Mouse (Mus musculus) CH12F3 (cell line): Measurements from ENCODE around the gene Actg2.

Experiments used
- in situ Hi-C: fragments of 300-500 bp; cut with MboI; formaldehyde crosslinking; loops from 2 replicates; pipeline ENCODE4 v1.14.3; 2020; ENCODE audit warnings: low sequenced_read_pairs

Gene Actg2

GRCm38 (mm10) chr6:83518637-83519036, 17.4 kb downstream of the Actg2 start:
- in situ Hi-C loops = no loop called here

GRCm38 (mm10) chr6:83515172-83515571, 20.9 kb downstream of the Actg2 start:
- in situ Hi-C loops = no loop called here

GRCm38 (mm10) chr6:83512495-83512894, 23.6 kb downstream of the Actg2 start:
- in situ Hi-C loops = loop anchor here (5.0 kb wide), 1 partner anchor 150 kb away; no protein-coding TSS in a partner anchor

DNA sequence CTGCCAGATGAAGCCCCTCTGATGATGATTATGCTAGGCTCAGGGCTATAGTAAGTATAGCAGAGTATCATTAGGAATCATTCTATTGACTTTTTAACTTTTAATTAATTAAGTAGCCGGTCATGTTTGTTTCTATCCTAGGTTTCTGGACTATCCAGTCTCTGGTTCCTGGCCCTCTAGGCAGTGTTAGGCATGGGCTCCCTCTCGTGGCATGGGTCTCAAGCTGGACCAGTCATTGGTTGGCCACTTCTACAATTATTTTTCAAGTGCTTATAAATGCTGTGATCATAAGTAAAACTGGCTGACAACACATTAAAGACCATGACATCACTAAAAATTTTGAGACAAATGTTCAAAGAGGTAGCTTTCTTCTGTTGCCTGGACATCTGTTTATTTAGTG, 25.9 kb downstream of the Actg2 start:
- in situ Hi-C loops = loop anchor here (5.0 kb wide), 1 partner anchor 148 kb away; no protein-coding TSS in a partner anchor

- in situ Hi-C loops = no loop called here
Observed at GRCm38 (mm10) chr6:83509442-83509841, 26.6 kb downstream of the Actg2 start.

DNA sequence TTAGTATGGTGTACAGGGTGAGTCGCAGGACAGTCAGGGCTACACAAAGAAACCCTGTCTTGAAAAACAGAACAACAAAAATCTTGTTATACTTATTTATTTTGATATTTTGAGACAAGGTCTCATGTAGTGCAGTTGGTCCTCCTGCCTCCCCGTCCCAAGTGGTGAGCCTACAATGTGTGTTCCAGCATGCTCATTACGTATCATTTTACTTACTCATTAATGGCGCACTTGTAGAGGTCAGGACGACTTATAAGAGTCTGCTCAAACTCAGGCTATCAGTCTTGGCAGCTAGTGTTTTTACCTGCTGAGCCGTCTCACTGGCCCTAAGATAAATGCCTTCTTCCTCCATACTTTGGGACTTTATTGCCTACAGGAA, 28.9 kb downstream of the Actg2 start:
- in situ Hi-C loops = no loop called here

DNA sequence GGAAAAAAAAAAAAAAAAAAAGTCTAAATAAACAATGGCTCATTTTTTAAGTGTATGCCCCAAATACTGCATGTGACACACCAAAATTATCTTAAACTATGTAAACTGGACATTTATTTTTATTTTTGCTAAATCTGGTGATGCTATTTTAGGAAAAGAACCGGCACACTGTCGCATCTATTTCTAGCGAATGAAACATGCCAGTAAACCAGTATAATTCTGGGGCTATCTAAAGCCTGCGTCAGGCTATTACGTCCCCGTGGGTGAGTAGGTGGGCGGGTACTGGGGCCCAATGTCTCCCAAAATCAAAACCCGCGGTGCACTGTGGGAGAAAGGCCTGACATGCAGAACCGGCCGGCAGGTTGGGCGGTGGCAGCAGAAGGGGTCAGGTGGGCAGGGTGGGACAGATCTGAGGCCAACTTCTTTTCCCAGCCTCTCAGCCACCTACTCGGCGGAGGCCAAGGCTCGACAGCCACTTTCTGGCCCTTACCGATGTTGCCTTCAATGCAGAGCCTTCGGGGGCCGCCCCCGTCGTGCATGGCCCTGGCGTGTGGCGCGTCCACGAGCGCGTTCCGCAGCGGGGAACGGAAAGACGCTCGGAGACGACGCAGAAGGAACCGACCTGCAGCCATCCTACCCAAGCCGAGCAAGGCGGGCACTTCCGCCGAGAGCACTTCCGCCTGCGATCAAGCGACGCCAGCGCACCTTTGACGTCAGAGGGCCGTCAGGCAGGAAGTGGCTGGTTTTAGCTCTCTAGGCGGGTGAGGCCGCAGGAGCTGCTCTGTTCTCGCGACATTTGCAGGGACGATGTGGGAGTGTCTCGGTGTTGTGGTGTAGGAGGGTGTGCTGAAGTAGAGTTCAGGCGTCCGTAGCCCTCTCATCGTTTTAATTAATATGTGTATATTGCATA, 29.6 kb downstream of the Actg2 start, which contains the start of gene Dguok:
Gene Dguok, minus strand, starts transcription at position 712 of the 910 bp plus-strand sequence.
- in situ Hi-C loops = no loop called here

DNA sequence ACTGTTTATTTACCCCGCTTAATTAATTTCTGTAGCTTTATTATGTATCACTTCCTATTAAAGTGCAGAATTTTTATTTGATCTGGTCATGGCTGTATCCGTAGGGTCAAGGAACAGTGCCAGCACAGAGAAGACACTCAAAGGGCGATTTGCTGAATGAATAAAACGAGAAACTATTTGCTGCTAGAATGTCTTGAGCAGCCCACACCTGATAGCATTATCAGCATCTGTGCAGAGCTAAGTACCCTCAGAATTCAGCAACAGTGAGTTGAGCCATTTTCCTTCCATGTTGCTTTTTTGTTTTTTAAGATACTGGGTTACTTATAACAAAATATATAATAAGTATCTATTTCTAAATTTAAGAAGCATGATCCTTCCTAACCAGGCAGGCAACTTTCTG, 30.5 kb downstream of the Actg2 start:
- in situ Hi-C loops = no loop called here

DNA sequence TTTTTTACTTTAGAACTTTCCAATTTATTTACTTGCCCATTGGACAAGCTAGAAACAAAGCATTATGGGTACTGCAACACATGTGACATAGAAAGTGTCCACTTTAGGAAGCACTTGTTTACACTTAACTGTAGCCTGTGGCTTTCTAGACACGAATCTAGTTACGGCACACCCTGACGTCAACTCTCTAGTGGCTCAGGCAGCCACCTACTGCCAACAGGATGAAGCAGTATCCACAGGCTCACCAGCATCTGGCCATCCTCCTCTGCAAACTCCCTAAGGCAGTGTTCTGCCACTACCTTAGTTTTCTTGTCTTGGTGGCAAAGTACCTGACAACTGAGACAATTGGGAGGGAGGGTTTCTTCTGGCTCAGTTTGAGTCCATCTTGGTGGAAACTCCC, 32.7 kb downstream of the Actg2 start:
- in situ Hi-C loops = no loop called here

DNA sequence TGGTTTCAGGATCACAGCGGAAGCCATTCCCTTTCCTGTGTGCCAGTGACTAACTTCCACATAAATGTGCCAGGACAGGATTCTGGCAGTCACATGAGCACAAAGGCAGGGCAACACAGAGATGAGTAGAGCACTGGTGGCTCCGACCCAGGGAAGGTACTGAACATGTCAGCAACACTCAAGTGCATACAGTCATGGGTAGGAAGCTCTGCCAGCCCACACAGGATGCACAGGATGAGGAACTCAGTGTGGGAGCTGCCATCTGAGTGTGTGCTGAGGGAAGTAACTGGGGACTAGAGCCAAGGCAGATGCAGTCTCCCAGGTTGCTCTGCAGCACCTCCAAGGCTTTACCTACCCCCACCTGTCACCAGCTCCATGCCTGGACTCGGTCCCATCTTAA, 33.4 kb downstream of the Actg2 start:
- in situ Hi-C loops = no loop called here

DNA sequence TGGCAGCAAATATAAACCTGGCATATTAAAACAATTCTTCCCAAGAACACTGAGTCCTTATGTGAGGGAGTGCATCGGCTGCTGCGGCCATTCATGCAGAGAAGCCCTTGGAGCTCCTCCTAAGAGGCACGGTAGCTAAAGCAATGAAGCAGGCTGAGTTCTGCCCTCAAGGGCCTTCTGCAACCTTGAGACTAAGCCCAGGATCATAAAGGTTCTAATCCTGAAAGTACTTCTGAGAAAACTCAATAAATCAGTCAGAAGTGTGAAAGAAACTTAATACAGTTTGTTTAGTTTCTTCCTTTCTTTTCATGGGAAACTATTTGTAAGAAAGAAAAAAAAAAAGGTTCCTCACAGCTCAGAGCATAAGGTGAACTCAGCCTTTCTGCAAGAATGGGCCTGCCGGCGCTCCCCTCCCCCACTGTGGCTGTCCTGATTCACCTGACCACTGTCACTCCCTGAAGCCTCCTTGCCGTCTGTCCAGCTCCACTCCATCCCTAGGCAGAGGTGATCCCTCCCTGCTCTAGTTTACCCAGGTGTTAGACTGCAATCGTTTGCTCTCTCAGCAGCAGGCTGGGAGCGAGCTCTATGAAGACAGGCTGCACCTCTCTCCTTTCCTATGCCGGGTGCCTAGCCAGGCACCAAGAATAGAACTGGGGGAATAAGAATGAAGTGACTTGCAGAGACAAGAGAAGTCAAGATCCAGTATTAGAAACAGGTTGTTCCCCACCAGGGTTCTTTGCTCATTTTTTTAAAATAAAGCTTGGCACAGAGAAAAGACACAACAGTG, 34.3 kb downstream of the Actg2 start:
- in situ Hi-C loops = no loop called here

- in situ Hi-C loops = no loop called here
Observed at GRCm38 (mm10) chr6:83500462-83500861, 35.6 kb downstream of the Actg2 start.

DNA sequence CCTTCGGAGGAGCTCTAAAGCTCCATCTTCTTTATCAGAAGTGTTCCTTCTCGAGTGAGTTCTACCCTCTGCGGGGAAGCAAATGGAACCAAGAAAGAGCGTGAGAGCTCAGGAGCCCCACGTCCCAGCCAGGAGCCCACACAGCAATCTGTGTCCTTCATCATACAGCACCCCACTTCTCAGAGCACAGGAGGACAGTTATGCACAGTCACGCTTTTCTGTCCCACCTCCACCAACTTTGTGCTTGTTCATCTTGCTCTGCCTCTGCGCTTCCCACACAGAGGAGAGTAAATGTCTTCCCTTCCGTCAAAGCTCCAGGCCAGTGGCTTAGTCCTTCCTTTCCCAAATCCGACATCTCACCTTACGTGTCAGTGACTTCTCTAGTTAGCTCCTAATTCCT, 37.0 kb downstream of the Actg2 start:
- in situ Hi-C loops = no loop called here

- in situ Hi-C loops = no loop called here
Observed at GRCm38 (mm10) chr6:83496753-83497710, 39.0 kb downstream of the Actg2 start.

DNA sequence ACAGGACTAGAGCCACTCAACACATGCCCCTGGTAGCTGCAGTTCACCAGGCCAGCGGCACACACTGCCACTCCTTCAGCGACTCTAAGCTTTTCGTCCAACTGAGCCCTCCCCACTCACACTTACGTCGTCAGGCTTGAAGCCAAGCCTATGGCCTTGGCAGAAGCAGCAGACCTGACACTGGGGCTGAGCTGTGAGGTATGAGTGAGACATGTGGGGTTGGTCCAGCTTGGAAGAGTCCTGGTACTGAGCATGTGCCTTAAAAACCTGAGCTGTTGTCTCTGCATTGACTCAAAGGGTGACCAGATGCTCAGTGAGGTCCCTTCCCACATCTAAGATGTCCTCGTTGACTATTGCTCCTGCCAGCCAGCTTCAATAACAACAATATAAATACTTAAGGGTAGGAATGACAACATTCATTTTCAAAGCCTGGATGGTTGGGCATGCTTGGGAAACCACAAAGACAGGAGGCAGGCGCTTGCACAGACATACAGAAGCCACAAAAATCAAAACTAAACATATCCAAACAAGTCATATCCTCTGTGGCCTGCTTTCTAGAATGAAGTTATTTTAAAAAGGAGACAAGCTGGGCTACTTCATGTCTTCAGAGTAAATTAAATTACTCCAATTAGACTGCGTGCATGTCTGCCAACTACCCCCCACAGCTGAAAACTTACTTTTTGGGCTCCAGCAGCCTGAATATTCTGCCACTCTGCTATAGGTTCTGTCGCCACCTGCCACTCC, 39.9 kb downstream of the Actg2 start:
- in situ Hi-C loops = no loop called here

GRCm38 (mm10) chr6:83490622-83491021, 45.4 kb downstream of the Actg2 start:
- in situ Hi-C loops = no loop called here

DNA sequence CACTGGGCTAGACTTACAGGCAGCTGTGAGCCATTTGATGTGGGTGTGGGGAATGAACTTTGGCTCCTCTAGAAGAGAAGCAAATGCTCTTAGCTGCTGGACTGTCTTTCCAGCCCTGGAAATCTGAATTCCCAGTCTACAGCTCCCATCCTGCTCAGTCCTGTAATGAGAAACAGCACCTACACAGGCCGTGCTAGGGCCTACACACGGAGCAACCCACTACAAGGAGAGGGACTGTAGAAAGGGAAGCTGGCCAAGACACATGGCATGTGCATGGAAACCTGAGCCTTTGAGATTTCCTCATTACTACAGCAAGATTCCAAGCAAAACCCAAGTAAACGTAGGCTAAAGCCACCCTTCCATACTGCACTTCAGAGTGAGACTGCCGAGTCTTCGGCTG, 47.9 kb downstream of the Actg2 start:
- in situ Hi-C loops = no loop called here

DNA sequence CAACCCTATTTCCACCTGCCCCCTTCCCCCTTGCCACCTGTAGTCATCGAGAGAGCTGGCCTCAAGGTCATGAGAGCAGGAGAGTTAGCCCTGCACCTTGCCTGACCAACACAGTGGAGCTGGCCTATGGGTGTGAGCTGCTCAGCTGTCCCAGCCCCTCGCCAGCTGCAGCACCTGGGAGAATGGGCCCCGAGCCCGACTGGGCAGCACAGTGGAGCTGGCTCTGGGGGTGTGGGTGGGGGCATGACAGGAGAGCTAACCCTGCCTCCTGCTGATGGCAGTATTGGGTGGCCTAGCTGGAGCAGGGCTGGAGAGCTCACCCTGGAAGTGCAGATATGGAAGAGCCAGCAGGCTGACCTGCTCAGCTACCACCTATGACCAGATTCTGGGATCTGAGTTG, 48.8 kb downstream of the Actg2 start:
- in situ Hi-C loops = no loop called here

DNA sequence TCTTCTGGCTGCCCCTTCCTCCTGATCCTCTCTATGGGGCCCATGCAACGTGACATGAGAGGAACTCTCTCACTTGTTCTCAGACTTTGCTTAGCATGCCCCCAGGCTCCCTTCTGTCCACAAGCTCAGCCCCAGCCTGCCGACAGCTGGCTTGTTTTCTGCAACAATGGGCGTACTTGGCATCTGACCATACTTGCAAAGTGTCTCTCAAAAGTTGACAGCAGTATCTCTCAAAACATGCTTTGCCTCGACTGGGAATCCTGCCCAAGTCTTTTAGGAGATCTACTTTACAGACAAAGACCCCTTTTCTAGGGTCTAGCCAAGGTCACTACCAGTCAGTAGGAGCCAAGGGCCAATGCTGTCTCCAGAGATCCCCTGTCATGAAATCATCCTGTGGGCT, 50.2 kb downstream of the Actg2 start:
- in situ Hi-C loops = no loop called here

GRCm38 (mm10) chr6:83483776-83484175, 52.3 kb downstream of the Actg2 start:
- in situ Hi-C loops = no loop called here
